Mouse (Mus musculus): ENCODE data around the gene C87436. TPM values are rescaled to one million over a fixed set of nuclear protein-coding genes. Genes with fewer than 3 reads are reported as not detected.

The C87436 gene
- polyA plus RNA-seq (2014; fragmentation: Nextera tagmentation; extraction: Ambion mirVana): 22.2 and 24.3 TPM in 2 replicates

DNA sequence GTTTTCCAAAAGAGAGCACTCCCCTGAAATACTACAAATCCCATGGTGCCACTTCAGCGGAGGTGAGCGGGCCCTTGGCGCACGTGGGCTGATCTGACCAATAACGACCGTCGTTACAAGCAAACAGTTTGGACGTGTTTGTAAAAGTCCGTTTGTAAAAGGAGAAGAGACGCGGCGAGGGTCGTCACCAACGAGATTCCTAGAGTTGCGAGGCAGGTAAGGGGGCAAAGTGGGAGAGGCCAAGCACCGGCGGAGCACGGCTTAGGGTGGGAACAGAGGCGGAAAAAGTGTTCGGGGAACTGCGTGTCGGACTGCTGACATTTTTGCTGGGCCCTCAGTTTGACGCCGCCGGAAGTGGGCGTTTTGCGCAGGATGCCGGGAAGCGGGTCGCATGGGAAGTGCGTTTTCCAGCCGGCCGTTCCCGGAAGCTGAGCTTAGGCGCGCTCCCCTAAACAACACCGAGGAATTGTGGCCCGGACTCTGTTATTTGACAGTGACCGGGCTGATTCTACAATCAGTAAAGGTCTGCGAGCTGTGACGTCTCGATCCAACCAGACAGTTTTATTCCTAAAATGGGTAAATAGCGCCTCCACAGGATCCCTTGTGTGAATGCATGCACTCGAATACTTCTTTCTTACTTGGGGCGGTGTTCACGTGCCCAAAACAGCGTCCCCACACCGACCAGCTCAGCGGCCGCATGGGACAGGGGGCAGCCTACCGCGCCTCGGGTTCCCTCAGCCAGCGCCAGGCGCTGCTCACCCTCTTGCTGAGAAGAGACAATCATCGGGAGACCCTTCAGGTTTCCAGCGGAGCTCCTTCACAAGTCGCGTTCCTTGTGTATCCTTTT is at the start of gene C87436:
C87436 (plus strand) TSS at position 103 of the 847 bp plus-strand sequence.
- H3K27me3 ChIP-seq (ENCODE audit: insufficient read depth, low read length): no peaks in the 10 kb centered on the region
- peaks cover 45% of the 10 kb centered on the region for H3K36me3 ChIP-seq (ENCODE audit: insufficient read depth)
- H3K27ac ChIP-seq (ENCODE audit: low read depth): peak within 1 kb of the TSS; percentile 91
- peak within 1 kb of the TSS; percentile 67 for H3K4me2 ChIP-seq
- WGBS: 0% methylated on average over 59 of the region's 59 CpGs
- 0 out of 2 replicates have a peak, but pooled peaks cover 2% of the 10 kb centered on the region for H3K4me1 ChIP-seq (ENCODE audit: insufficient read depth)
- TF ChIP-seq CTCF (IDR thresholded peaks at IDR 0.05; ENCODE audit: low read depth): peak; percentile 65
- H3K9me3 ChIP-seq (ENCODE audit: low read depth, low read length): no peaks in the 10 kb centered on the region
- ATAC-seq (ENCODE audit: insufficient read depth): peak; percentile 94
- peak; percentile 98 for DNase-seq
- peak within 1 kb of the TSS; percentile 75 for H3K4me3 ChIP-seq (ENCODE audit: low read depth, low read length)
- peak within 1 kb of the TSS; percentile 79 for H3K9ac ChIP-seq

DNA sequence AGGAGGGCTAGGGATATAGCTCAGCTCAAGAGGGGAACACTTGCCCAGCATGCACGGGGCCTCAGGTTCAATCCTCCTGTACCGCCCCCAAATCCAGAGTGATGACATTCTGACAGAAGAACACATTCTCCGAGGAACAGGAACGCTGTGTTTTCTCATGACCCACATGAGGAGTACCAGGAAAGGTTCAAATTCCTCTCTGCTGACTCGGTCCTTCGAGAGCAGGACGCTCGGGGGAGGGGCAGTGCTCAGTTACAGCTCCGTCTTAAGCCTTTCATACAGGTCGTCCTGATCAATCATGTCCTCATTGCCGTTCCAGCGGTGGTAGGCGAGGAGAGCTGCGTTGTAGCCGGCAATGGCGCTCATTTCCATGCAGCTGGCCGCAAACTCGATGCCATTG is 49.7 kb upstream of the C87436 start:
- 67% methylated on average over 18 of the region's 18 CpGs for WGBS
- no peak overlapping the region for H3K4me3 ChIP-seq (ENCODE audit: low read depth, low read length)
- DNase-seq: no peak
- no peaks in the 10 kb centered on the region for H3K27me3 ChIP-seq (ENCODE audit: insufficient read depth, low read length)
- H3K36me3 ChIP-seq (ENCODE audit: insufficient read depth): peaks cover 64% of the 10 kb centered on the region
- H3K27ac ChIP-seq (ENCODE audit: low read depth): no peak overlapping the region
- no peak for ATAC-seq (ENCODE audit: insufficient read depth)
- TF ChIP-seq CTCF (IDR thresholded peaks at IDR 0.05; ENCODE audit: low read depth): no peak
- H3K9me3 ChIP-seq (ENCODE audit: low read depth, low read length): no peaks in the 10 kb centered on the region
- H3K9ac ChIP-seq: no peak overlapping the region
- no peaks in the 10 kb centered on the region for H3K4me1 ChIP-seq (ENCODE audit: insufficient read depth)
- H3K4me2 ChIP-seq: no peak overlapping the region

- 0 out of 2 replicates have a peak, but pooled peaks have one; percentile 34 for TF ChIP-seq CTCF (IDR thresholded peaks at IDR 0.05; ENCODE audit: low read depth)
- peak; percentile 43 for DNase-seq
- no peaks in the 10 kb centered on the region for H3K27me3 ChIP-seq (ENCODE audit: insufficient read depth, low read length)
- H3K4me3 ChIP-seq (ENCODE audit: low read depth, low read length): no peak overlapping the region
- no peak for ATAC-seq (ENCODE audit: insufficient read depth)
- peaks cover 71% of the 10 kb centered on the region for H3K36me3 ChIP-seq (ENCODE audit: insufficient read depth)
- no peak overlapping the region for H3K4me2 ChIP-seq
- H3K27ac ChIP-seq (ENCODE audit: low read depth): no peak overlapping the region
- H3K4me1 ChIP-seq (ENCODE audit: insufficient read depth): 0 out of 2 replicates have a peak, but pooled peaks cover 4% of the 10 kb centered on the region
- no peaks in the 10 kb centered on the region for H3K9me3 ChIP-seq (ENCODE audit: low read depth, low read length)
- WGBS: 96% methylated on average over 5 of the region's 5 CpGs
- H3K9ac ChIP-seq: no peak overlapping the region
Measured at GRCm38 (mm10) chr6:86391326-86391725, 46.8 kb upstream of the C87436 start.

DNA sequence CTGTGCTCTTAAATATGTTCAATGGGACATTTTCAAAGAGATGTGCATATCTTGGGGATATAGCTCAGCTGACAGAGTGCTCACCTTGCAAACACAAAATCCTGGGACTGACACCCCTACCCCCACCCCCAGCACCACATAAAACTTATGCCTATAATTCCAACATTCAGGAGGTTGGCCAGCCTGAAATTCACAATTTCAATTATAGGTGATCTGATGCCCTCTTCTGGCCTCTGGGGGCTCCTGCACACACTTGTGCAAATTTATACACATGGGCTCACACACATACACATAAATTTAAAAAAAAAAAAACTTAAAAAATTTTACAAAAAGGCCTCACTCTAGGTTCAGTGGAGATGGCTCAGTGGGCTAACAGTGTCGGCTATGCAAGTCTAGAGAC is 45.0 kb upstream of the C87436 start:
- peaks cover 55% of the 10 kb centered on the region for H3K36me3 ChIP-seq (ENCODE audit: insufficient read depth)
- DNase-seq: no peak
- 0 out of 2 replicates have a peak, but pooled peaks cover 4% of the 10 kb centered on the region for H3K4me1 ChIP-seq (ENCODE audit: insufficient read depth)
- H3K27ac ChIP-seq (ENCODE audit: low read depth): no peak overlapping the region
- no peak for TF ChIP-seq CTCF (IDR thresholded peaks at IDR 0.05; ENCODE audit: low read depth)
- no peak overlapping the region for H3K4me3 ChIP-seq (ENCODE audit: low read depth, low read length)
- no peak overlapping the region for H3K9ac ChIP-seq
- H3K4me2 ChIP-seq: no peak overlapping the region
- WGBS: 97% methylated on average over 1 of the region's 1 CpGs
- no peak for ATAC-seq (ENCODE audit: insufficient read depth)
- no peaks in the 10 kb centered on the region for H3K9me3 ChIP-seq (ENCODE audit: low read depth, low read length)
- H3K27me3 ChIP-seq (ENCODE audit: insufficient read depth, low read length): no peaks in the 10 kb centered on the region

DNA sequence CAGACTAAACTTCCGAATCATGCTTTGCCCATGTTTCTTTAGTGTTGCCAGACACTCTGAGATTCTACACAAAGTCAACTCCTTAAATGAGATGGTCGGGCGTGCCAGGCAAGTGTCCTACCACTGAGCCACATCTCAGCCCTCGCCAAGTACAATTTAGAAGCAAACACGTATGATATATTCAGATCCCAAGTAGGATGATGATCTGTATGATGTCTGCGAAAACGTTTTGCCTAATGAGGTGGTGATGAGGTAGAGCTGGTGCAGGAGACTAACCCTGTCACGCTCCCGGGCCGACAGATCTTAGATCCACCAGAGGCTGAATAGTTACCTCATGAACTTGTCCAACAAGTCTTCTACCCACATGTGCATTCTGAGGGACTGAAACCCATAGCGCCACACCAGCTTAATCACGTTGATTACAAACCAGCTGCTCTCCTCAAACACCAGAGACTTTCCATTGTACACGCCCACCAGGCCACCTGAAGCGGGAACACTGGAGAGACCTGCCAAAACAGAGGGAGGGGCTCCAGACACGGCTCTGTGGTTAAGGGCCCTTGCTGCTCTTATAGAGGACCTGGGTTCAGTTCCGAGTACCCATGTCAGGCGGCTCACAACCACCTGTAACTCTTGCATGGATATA is 44.0 kb upstream of the C87436 start:
- H3K9ac ChIP-seq: no peak overlapping the region
- DNase-seq (no peak), ATAC-seq (ENCODE audit: insufficient read depth) (no peak)
- H3K4me3 ChIP-seq (ENCODE audit: low read depth, low read length): no peak overlapping the region
- peaks cover 45% of the 10 kb centered on the region for H3K36me3 ChIP-seq (ENCODE audit: insufficient read depth)
- no peaks in the 10 kb centered on the region for H3K9me3 ChIP-seq (ENCODE audit: low read depth, low read length)
- H3K27ac ChIP-seq (ENCODE audit: low read depth): no peak overlapping the region
- no peak overlapping the region for H3K4me2 ChIP-seq
- no peaks in the 10 kb centered on the region for H3K27me3 ChIP-seq (ENCODE audit: insufficient read depth, low read length)
- 82% methylated on average over 17 of the region's 17 CpGs for WGBS
- no peak for TF ChIP-seq CTCF (IDR thresholded peaks at IDR 0.05; ENCODE audit: low read depth)
- 0 out of 2 replicates have a peak, but pooled peaks cover 4% of the 10 kb centered on the region for H3K4me1 ChIP-seq (ENCODE audit: insufficient read depth)

DNA sequence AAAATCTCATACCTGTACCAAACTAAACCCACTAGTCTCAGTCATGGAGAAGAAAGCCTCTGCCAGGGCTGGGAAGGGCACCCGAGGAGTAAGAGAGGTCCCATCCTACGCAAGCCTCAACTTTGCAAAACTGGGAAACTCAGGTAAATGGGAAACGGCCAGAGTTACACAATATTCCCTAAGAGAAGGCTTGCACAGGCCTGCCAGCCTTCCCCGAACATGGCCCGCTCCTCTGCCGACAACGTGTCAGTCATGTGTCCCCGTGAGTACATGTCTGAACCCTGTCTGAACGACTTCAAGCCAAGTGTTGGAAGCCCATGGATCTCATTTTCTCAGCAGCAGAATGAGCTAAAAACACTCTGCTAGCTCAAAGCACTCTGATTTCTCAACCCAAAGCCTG is 43.2 kb upstream of the C87436 start:
- Histone ChIP-seq H3K4me2 (peak overlapping the region; percentile 94; the same call in 1 of the 2 replicates), H3K9ac (peak overlapping the region; percentile 26; the same call in 1 of the 2 replicates), H3K27me3 (ENCODE audit: insufficient read depth, low read length) (no peaks in the 10 kb centered on the region), H3K4me1 (ENCODE audit: insufficient read depth) (0 out of 2 replicates have a peak, but pooled peaks cover 4% of the 10 kb centered on the region), H3K4me3 (ENCODE audit: low read depth, low read length) (no peak overlapping the region), H3K36me3 (ENCODE audit: insufficient read depth) (peaks cover 37% of the 10 kb centered on the region), H3K9me3 (ENCODE audit: low read depth, low read length) (no peaks in the 10 kb centered on the region), H3K27ac (ENCODE audit: low read depth) (no peak overlapping the region)
- 88% methylated on average over 9 of the region's 9 CpGs for WGBS
- ATAC-seq (ENCODE audit: insufficient read depth): no peak
- no peak for DNase-seq
- no peak for TF ChIP-seq CTCF (IDR thresholded peaks at IDR 0.05; ENCODE audit: low read depth)

DNA sequence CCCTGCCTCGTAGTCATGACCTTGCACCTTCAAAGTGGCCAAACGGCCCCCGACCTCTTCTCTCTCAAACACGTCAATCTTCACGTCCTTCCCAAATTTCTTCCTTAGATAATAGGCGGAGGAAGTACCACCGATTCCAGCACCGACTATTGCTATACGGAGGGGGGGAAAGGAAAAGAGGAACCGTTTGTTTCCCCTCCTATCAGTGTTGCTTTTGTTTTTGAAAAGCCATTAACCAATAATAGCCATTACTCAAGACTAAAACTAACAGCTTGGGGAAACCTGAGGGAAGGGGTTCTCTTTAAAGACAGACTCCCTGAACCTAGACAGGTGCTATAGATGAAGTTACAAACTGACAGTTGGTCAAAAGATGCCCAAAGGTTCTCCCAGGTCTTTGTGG is 42.2 kb upstream of the C87436 start:
- peak overlapping the region; percentile 94 for H3K4me2 ChIP-seq
- H3K9me3 ChIP-seq (ENCODE audit: low read depth, low read length): no peaks in the 10 kb centered on the region
- H3K4me1 ChIP-seq (ENCODE audit: insufficient read depth): 0 out of 2 replicates have a peak, but pooled peaks cover 4% of the 10 kb centered on the region
- peaks cover 27% of the 10 kb centered on the region for H3K36me3 ChIP-seq (ENCODE audit: insufficient read depth)
- DNase-seq: no peak
- no peak for TF ChIP-seq CTCF (IDR thresholded peaks at IDR 0.05; ENCODE audit: low read depth)
- ATAC-seq (ENCODE audit: insufficient read depth): no peak
- H3K4me3 ChIP-seq (ENCODE audit: low read depth, low read length): peak overlapping the region; percentile 87
- WGBS: 16% methylated on average over 10 of the region's 10 CpGs
- no peaks in the 10 kb centered on the region for H3K27me3 ChIP-seq (ENCODE audit: insufficient read depth, low read length)
- no peak overlapping the region for H3K27ac ChIP-seq (ENCODE audit: low read depth)
- H3K9ac ChIP-seq: peak overlapping the region; percentile 82

All from lung, embryonic 14.5 days (tissue).